Mouse (Mus musculus): ENCODE data around the gene 4933402E13Rik.

Gene 4933402E13Rik

DNA sequence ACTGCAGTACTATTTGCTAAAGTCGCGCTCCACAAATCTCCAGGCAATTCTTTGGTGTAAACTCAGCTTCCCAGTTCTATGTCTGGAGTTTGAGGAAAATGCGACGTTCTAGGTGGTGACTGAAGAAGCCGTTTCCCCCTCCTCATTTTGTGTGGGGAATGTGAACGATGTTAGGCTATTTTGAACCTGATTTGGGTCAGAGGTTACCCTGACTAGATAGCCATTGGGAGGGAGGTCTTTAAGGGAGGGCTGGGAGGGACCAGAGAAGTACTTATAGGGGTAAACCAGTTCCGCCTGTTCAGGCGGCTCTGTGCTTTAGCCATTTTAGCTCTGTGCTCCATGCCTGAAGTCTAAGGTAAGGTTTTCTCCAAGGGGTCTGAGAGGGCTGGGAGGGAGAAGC is at the start of gene 4933402E13Rik:
4933402E13Rik (plus strand) TSS at position 301 of the 400 bp plus-strand sequence.
- no peak for DNase-seq (ENCODE audit: low spot score in 2 of 2)

All from frontal cortex, postnatal 25 days (tissue).